Mouse (Mus musculus) layer of hippocampus, adult 8-10 months (tissue): ENCODE results near the gene Lats2. TPM values are rescaled to one million over a fixed set of nuclear protein-coding genes. Genes with fewer than 3 reads are reported as not detected.
"Not testable (repeated sequence)": the region's sequence is repeated elsewhere in the genome, so short reads cannot be mapped to it uniquely, and the experiment has no call there.

Experiments used
- DNase-seq, 2 experiments: peaks; one replicate each; pipeline ENCODE4 v3.0.0; 2022; ENCODE audit warnings: low spot score in 2 of 2
- total RNA-seq, 4 experiments: library from RNA; stranded (reverse); gene quantifications; 2 replicates each; pipeline ENCODE4 v1.2.4; 2022

Gene Lats2
- total RNA-seq, 4 experiments from 2014 or later, result 43.6 to 46.3 (median 45.0) TPM

GRCm38 (mm10) chr14:57696066-57696465 lies 62.1 kb downstream of the Lats2 start:
- DNase-seq, result no peak

GRCm38 (mm10) chr14:57695550-57695949 lies 62.6 kb downstream of the Lats2 start:
- no peak for DNase-seq

GRCm38 (mm10) chr14:57694246-57694645 lies 63.9 kb downstream of the Lats2 start:
- no peak for DNase-seq

GRCm38 (mm10) chr14:57692517-57693130 lies 65.6 kb downstream of the Lats2 start:
- DNase-seq, result no peak

GRCm38 (mm10) chr14:57691316-57691715 lies 66.9 kb downstream of the Lats2 start:
- DNase-seq, result no peak

DNA sequence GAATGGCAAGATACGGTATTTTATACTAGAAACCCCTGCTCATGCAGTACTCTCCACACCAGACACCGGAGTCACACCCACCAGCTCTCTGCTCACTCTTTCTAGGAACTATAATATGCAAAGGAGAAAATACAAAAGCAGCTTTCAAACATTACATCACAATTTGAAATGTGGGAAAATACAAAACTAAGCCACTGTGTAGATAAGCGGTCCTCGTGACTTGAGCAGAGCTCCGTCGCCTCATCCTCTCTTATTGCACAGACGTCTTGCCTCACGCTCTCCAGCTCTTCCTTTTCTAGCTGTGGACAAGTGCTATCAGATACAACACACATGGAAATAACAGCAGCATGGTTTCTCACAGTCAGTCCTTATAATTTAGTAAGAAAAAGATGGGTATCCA lies 67.5 kb downstream of the Lats2 start:
- DNase-seq, result no peak

DNA sequence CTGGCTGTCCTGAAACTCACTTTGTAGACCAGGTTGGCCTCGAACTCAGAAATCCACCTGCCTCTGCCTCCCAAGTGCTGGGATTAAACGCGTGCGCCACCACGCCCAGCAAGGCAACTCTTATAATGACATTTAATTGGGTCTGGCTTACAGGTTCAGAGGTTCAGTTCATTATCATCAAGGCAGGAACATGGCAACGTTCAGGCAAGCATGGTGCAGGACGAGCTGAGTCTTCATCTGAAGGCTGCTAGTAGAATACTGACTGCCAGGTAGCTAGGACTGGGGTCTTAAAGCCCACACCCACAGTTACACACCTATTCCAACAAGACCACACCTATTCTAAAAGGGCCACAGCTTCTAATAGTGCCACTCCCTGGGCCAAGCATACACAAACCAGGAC lies 70.1 kb downstream of the Lats2 start:
- DNase-seq, result not testable (repeated sequence)

DNA sequence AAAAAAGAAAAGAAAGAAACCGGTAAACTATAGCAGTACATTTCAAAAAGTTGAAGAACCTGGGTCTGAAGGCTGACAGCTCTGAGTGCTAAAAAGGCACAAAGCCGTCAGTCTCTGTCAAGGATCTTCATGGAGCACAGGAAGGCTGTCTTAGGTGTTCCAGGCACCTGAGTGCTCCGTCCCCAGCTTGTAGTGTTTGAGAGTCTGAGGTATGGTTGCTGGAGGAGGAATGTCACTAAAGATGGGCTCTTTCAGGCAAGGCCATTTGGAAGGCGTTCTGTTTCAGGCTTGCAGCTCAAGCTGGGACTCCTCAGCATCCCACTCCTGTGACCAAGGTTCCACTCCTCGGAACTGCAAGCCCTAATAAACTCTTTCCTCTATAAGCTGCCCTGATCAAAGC lies 70.7 kb downstream of the Lats2 start:
- DNase-seq, result no peak

DNA sequence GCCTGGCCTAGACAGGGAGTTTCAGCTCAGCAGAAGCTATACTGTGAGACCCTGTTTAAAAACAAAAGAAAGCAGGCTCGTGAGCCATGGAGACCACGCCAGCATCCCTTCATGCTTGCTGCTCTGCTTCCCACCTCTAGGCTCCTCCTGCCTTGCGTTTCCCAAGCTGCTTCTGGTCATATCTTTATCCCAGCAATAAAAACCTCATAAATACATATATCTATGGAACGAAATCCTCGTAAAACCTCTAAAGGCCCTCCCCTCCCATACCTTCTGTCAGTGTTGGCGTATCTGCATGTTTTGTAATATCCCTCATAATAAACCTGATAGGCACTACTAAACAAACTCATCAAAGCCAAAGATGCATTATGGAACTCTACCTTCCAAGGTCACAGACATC lies 71.5 kb downstream of the Lats2 start:
- no peak for DNase-seq

DNA sequence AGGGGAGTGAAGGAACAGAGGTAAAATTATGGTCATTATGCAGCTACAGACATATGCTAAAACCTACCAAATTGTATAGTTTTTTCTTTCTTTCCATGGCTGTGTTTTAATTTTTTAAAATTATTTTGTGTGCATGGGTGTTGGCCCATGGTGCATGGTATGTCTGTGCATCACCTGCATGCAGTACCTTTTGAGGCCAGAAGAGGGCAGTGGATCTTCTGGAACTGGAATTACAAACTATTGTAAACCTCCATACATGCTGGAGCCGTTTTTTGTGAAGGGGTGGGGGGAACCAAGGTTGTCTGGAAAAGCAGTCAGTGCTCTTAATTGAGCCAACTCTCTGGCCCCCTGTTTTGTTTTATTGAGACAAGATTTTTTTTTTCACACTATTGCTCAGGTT lies 73.6 kb downstream of the Lats2 start:
- DNase-seq, result peak in 1 of 2 experiments; percentile 48

- no peak for DNase-seq
Measured at GRCm38 (mm10) chr14:57682751-57683150, 75.4 kb downstream of the Lats2 start.

DNA sequence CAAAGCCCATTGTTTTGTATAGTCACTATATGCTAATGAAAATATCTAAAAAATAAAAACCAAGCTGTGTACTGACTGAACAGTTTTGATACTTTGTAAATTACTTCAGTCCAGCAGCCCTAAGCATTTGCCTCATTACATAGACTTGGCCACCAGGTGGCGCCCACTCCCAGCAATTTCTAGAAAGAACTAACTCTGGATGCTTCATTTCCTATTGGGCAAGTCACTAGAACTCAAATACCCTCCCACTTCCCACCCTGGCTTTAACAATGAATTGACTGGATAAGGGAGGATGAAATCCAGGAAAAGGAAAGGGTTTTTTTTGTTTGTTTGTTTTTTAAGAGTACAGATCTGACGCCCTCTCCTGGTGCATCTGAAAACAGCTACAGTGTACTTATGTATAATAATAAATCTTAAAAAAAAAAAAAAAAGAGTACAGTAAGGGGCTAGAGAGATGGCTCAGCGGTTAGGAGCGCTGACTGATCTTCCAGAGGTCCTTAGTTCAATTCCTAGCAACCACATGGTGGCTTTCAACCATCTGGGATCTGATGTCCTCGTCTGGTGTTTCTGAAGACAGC lies 78.1 kb downstream of the Lats2 start:
- DNase-seq, result peak; percentile 71 to 89

DNA sequence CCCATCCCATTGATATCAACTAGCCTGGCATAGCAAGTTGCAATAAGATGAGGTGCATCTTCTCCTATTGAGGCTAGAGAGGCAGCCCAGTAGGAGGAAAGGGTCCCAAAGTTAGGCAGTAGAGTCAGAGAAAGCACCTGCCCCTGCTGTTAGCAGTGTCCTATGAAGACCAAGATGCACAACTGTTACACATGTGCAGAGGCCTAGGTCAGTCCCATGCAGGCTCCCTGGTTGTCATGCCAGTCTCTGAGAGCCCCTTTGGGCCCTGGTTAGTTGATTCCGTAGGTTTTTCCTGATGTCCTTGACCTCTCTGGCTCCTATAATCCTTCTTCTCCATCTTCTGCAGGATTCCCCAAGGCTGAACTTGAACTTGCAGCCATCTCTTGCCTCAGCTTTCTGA lies 78.7 kb downstream of the Lats2 start:
- no peak for DNase-seq

DNA sequence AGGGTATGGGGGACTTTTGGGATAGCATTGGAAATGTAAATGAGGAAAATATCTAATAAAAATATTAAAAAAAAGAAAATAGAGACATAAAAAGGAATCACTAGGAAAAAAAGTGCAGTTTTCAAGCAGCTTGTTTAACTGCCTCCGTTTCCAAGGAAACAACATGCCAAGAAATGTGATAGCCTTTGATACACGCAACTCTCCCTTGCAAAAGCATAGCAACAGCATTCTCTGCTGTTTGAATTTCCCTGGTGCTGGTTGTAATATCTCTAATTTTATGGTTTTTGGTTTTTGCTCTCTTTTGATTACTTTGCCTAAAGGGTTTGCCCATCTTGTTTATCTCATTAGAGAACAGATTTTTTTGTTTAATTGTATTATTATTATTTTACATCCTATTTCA lies 82.7 kb downstream of the Lats2 start:
- DNase-seq, result no peak

GRCm38 (mm10) chr14:57665628-57665950 lies 92.6 kb downstream of the Lats2 start:
- DNase-seq, result no peak

- DNase-seq, result peak; percentile 60 to 78
Measured at GRCm38 (mm10) chr14:57664822-57665627, 93.2 kb downstream of the Lats2 start, which contains the start of gene Xpo4. Gene Xpo4, minus strand, starts transcription at chr14:57665430.

DNA sequence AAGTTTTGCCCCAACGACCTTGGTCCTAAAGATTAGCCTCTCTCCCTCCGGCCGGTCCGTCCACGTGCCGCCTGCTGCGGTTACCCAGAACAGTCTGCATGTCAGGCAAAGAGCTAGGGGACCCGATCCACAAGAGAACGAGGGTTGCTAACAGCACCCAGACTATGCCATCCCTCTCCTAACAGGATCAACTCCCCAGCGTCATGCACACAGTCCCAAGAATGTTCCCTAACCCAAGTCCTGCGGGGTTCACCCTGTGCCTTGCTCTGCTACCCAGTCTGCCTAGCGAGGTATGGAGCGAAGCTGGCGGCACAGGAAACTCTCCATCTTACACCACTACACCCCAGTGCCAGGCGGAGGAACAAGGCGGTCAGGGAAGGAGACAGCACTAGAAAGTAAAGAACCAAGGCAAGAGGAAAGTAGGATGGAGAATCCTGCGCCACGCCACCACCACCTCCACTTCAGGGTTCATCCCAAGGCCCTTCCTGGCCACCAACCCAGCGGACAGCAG lies 93.8 kb downstream of the Lats2 start:
- peak in 1 of 2 experiments; percentile 6 for DNase-seq

DNA sequence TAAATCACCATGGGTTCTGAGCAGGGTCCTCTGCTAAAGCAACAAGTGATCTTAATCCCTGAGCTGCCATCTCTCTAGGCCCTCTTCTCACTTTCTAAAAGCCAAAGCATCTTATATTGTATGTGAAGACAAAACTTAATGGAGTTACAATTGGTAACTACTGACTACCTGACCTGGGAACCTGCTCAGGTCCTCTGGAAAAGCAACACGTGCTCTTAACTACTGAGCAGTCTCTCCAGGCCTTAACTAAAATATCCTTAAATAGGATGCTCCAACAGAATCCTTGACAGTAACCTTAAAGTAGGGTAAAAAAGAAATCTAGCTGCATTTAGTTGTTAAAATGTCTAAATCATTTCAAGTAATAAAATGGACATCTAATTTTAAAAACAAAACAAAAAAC lies 94.6 kb downstream of the Lats2 start:
- no peak for DNase-seq

DNA sequence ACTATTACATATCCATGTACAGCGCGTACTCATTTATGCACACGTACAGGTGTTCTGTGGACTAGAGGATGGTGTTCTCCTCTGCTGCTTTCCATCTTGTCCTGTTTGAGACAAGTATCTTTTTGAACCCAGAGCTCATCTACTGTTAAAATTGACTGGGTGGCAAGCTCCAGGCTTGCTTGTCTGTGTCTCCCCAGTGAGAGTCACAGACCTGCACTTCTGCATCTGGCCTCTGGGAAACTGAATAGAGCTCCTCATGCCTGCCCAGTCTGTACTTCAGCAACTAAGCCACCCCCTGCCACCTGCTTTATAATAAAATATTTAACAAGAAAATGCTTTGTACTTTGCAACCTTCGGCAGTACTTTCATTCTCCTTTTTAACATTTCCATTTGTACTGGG lies 99.9 kb downstream of the Lats2 start:
- no peak for DNase-seq

DNA sequence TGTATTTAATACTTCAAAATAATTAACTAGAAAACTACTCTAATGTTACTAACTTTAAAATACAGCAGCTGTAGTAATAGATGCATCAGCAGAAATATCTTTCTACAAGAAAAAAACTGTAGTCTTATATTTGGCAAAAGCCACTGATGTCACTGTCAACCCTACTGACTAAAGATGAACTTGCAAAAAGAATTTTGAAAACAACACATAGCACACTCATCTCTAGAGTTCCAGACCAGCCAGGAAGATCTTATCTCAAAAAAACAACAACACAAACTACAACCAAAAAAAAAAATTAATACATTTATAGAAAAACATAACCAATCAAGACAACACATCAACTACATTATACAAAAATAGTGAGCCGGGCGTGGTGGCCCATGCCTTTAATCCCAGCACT lies 100.7 kb downstream of the Lats2 start:
- no peak for DNase-seq

DNA sequence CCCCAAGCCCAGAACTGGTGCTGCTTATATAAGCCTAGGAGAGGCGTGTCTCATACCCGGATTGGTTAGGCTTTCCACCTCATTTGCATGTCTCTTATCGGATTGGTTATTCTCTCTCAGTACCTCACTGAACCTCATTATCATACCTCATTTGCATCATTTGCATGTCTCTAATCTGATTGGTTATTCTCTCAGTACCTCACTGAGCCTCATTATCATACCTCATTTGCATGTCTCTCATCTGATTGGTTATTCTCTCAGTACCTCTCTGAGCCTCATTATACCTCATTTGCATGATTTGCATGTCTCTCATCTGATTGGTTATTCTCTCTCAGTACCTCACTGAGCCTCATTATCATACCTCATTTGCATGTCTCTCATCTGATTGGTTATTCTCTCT lies 101.7 kb downstream of the Lats2 start:
- DNase-seq, result not testable (repeated sequence)

- DNase-seq, result no peak
Measured at GRCm38 (mm10) chr14:57649501-57649900, 108.7 kb downstream of the Lats2 start.

GRCm38 (mm10) chr14:57646155-57646554 lies 112.0 kb downstream of the Lats2 start:
- no peak for DNase-seq
